Mouse (Mus musculus): ENCODE measurements around the gene Echs1. TPM values are rescaled to one million over a fixed set of nuclear protein-coding genes. Genes with fewer than 3 reads are reported as not detected.

Gene Echs1
- polyA plus RNA-seq, 1 experiment from 2014 or later = 132 TPM

DNA sequence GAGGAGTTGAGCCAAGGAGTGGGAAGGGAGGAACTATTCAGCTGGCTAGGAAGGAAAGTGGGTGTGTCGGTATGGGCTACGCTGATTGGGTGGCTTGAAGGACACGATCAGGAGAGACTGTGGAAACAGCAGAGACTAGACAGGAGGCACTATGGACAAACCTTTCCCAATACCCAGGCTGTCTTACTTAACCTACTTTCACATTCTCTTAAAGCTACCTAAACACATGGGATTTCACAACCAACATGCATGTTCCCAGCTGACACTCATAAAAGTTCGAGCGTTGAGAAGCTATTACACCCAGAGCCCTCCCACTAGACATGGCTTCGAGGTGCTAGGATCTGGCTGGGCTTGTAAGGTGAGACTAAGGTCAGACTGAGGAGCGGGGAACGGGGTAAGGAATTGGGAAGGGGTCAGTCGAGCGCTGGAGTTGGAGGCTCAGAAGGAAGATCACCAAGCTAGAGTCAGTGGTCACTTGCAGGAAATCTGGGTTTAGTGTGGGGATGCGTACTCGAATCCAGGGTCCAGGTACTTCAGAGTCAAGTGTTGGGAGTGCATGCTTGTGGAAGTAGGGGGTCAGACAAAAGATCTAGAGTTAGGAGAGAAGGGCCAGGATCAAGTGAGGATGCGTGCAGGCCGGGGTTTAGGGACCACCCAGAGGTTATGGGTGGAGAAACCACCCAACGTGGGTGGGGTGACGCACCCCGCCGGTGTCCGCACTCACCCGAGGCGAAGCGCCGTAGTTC, 520 bp downstream of the Echs1 start, which contains the start of gene Paox:
TSS of gene Paox (plus strand) at position 217 of the 746 bp plus-strand sequence.
- H3K27ac ChIP-seq (replicated peaks) = peak within 1 kb of the TSS; percentile 91
- peak within 1 kb of the TSS; percentile 78 for H3K4me3 ChIP-seq (replicated peaks)
- peak within 1 kb of the TSS; percentile 72 for H3K9ac ChIP-seq
- H3K4me1 ChIP-seq = no peaks in the 10 kb centered on the region
- peaks cover 21% of the 10 kb centered on the region for H3K36me3 ChIP-seq
- peak within 1 kb of the TSS; percentile 82 for H3K4me2 ChIP-seq (replicated peaks)
- H3K9me3 ChIP-seq (replicated peaks) = no peaks in the 10 kb centered on the region
- 1% methylated on average over 23 of the region's 23 CpGs for WGBS
- no peaks in the 10 kb centered on the region for H3K27me3 ChIP-seq
- ATAC-seq (ENCODE audit: insufficient number of reproducible peaks, low FRiP score, low TSS enrichment, low read depth) = peak; percentile 70

DNA sequence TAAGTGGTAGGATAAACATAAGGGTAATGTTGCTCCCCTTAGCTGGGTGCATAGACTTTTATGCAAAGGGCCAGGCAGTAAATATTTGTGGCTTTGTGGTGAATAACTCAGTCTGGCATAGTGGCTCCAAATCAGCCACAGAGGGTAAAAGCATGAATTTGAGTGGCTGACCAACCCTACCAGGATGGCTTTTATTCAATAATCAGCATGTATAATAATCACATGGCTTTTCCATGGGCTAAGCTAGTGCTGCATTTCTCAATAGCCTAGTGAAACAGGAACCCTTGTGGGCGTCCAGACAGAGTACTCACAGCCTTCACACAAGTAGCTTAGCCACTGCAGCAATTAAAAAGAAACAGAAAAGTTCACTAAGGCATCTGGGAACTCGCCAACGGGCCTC, 4.3 kb downstream of the Echs1 start:
- H3K9me3 ChIP-seq (replicated peaks) = no peaks in the 10 kb centered on the region
- H3K4me3 ChIP-seq (replicated peaks) = no peak overlapping the region
- peak; percentile 49; the same call in 1 of the 2 replicates for ATAC-seq (ENCODE audit: insufficient number of reproducible peaks, low FRiP score, low TSS enrichment, low read depth)
- no peak overlapping the region for H3K27ac ChIP-seq (replicated peaks)
- H3K36me3 ChIP-seq = peaks cover 58% of the 10 kb centered on the region
- no peaks in the 10 kb centered on the region for H3K27me3 ChIP-seq
- H3K4me1 ChIP-seq = no peaks in the 10 kb centered on the region
- WGBS = 61% methylated on average over 3 of the region's 3 CpGs
- H3K9ac ChIP-seq = no peak overlapping the region
- H3K4me2 ChIP-seq (replicated peaks) = no peak overlapping the region

DNA sequence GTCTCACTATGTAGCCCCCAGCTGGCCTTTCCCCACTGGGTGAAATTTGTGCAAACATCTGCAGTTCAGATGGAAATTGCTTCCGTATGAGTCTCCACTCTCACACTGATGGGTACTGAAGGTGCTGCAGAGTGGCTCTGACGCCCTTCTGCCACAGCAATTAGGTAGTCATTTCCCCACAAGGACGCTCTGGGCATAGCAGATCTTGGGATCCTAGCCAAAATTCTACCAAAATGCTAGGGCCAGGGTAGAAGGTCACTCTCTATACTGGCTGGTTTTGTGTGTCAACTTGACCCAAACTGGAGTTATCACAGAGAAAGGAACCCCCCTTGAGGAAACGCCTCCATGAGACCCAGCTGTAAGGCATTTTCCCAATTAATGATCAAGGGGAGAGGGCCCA, 12.3 kb downstream of the Echs1 start:
- Histone ChIP-seq H3K27ac (replicated peaks) (no peak overlapping the region), H3K4me3 (replicated peaks) (no peak overlapping the region), H3K27me3 (no peaks in the 10 kb centered on the region), H3K9me3 (replicated peaks) (no peaks in the 10 kb centered on the region), H3K4me2 (replicated peaks) (no peak overlapping the region), H3K9ac (no peak overlapping the region), H3K4me1 (peaks cover 12% of the 10 kb centered on the region), H3K36me3 (peaks cover 36% of the 10 kb centered on the region)
- ATAC-seq (ENCODE audit: insufficient number of reproducible peaks, low FRiP score, low TSS enrichment, low read depth) = no peak
- 72% methylated on average over 4 of the region's 4 CpGs for WGBS

DNA sequence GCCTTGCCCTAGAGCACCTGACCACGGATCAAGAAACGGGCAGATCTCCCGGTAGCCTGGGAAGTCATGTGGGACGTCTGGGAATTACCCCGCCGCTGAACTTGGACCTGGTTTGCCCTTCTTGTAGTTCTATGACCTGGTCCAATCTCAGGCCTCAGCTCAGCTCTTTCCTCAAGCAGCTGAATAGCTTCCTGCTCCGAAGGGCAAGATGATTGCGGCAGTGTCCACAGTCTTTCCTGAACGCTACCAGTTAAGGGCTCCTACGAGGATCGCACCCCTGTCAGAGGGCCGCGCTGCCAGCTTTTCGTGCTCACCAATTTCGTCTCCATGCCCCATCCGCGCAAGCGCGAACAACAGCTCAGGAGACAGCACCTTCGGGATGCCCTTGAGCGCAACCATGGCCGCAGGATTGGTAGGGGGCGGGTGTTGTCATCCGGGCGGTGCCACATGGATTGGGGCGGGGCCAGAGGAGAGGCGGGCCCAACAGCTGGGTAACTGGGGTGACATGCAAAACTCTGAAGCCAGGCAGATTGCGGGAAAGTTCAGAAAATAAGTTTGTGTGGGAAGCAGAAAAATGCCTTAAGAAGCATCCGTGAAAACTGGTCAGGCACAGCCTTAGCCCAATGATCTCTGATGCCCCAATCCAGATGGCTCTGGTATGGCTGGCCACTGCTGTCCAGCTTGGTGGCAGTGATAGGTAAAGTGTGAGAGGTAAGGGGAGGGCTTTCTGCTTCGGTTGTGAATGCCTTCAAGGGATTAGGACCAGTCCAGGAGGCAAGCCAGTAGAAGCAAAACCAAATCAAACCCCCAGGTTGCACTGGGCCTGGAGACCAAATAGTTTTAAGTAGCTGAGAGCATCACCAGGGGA, 14.0 kb downstream of the Echs1 start, which contains the start of gene Fuom:
TSS of gene Fuom (minus strand) at position 449 of the 868 bp plus-strand sequence.
- peak; percentile 86 for ATAC-seq (ENCODE audit: insufficient number of reproducible peaks, low FRiP score, low TSS enrichment, low read depth)
- Histone ChIP-seq H3K4me2 (replicated peaks) (peak within 1 kb of the TSS; percentile 78), H3K4me1 (peaks cover 12% of the 10 kb centered on the region), H3K9ac (peak within 1 kb of the TSS; percentile 35; the same call in 1 of the 2 replicates), H3K27me3 (no peaks in the 10 kb centered on the region), H3K9me3 (replicated peaks) (no peaks in the 10 kb centered on the region), H3K4me3 (replicated peaks) (peak within 1 kb of the TSS; percentile 49), H3K27ac (replicated peaks) (no peak within 1 kb of the TSS), H3K36me3 (peaks cover 19% of the 10 kb centered on the region)
- 2% methylated on average over 30 of the region's 30 CpGs for WGBS

DNA sequence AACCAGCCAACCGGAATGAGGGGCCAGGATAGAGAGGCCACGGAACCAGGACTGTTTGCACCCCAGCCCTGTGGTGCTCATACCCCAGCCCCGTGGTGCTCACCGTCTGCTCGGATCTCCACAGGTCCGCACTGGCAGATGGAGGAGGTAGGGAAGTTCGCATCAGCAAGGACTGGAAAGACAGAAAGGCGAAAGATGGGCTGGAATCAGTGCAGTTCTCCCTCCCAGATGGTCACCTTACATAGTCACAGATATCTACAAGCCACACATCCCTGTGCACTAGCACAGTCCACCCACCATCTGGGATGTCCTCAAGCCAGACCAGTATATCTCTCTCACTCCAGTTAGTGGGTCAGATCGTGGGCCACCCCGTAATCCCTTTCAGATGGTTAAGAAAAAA, 14.8 kb downstream of the Echs1 start:
- ATAC-seq (ENCODE audit: insufficient number of reproducible peaks, low FRiP score, low TSS enrichment, low read depth) = no peak
- no peaks in the 10 kb centered on the region for H3K27me3 ChIP-seq
- no peaks in the 10 kb centered on the region for H3K9me3 ChIP-seq (replicated peaks)
- H3K4me1 ChIP-seq = peaks cover 12% of the 10 kb centered on the region
- H3K36me3 ChIP-seq = peaks cover 14% of the 10 kb centered on the region
- H3K27ac ChIP-seq (replicated peaks) = no peak overlapping the region
- H3K9ac ChIP-seq = no peak overlapping the region
- WGBS = 70% methylated on average over 10 of the region's 10 CpGs
- peak overlapping the region; percentile 49 for H3K4me3 ChIP-seq (replicated peaks)
- peak overlapping the region; percentile 78 for H3K4me2 ChIP-seq (replicated peaks)

DNA sequence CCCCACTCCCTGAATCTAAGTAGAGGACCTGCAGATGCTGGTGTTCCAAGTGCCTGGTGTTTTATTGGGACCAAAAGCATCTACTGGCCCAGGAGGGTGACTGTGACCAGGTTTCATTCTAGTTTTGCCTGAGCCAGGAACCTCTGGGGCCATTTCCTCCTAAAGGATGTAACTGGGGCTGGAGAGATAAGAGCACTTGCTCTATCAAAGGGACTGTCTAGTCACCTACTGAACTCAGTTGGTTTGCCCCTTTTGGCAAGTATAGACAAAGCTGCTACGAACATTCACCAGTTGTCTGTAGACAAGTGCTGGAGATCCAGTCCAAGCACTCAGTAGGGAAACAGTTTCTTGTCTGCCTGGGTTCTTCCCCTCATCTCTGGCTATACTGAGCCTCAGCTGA, 17.8 kb downstream of the Echs1 start:
- H3K4me1 ChIP-seq = peaks cover 12% of the 10 kb centered on the region
- no peak overlapping the region for H3K4me3 ChIP-seq (replicated peaks)
- no peaks in the 10 kb centered on the region for H3K9me3 ChIP-seq (replicated peaks)
- H3K4me2 ChIP-seq (replicated peaks) = no peak overlapping the region
- no peaks in the 10 kb centered on the region for H3K27me3 ChIP-seq
- ATAC-seq (ENCODE audit: insufficient number of reproducible peaks, low FRiP score, low TSS enrichment, low read depth) = no peak
- no peak overlapping the region for H3K27ac ChIP-seq (replicated peaks)
- WGBS = 96% methylated on average over 1 of the region's 1 CpGs
- no peaks in the 10 kb centered on the region for H3K36me3 ChIP-seq
- no peak overlapping the region for H3K9ac ChIP-seq

DNA sequence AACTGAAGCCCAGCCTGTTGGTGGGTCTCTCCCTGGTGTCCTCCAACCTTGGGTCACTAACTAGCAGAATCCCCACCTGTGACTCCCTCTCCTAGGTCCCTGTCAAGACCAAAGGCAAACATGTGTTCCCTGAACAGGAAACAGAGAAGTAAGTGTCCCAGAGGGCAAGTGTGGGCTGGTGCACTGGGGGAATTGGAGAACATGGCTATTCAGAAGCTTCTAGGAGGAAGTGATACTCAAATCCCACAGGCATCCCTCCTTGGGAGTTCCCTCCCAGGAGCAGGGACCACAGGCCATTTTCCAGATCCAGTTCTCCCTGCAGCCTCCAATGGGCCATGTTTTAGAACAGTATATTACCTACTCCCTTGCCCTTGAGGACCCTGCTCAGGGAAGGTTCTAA, 20.2 kb downstream of the Echs1 start:
- Histone ChIP-seq H3K36me3 (no peaks in the 10 kb centered on the region), H3K27me3 (no peaks in the 10 kb centered on the region), H3K27ac (replicated peaks) (no peak overlapping the region), H3K4me1 (no peaks in the 10 kb centered on the region), H3K9ac (no peak overlapping the region), H3K9me3 (replicated peaks) (no peaks in the 10 kb centered on the region), H3K4me2 (replicated peaks) (no peak overlapping the region), H3K4me3 (replicated peaks) (no peak overlapping the region)
- ATAC-seq (ENCODE audit: insufficient number of reproducible peaks, low FRiP score, low TSS enrichment, low read depth) = no peak

DNA sequence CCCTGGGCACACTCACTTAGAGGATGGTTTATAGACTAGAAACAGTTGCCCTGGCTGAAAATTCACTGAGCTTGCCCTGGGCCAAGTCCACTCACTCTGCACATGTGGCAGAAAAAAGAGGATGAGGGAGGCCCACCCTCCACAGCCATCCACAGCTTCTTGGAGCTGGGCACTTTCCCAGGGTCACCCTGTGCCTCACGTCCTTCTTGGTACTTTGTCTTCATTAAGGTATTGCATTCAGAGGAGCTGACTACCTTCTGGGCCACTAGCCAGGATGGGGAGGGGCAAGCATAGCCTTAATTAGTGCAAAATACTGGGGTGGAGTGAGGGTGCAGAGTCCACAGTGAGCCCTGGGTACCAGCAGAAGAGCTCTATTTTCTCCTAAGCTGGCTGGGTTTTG, 20.7 kb downstream of the Echs1 start:
- no peak for ATAC-seq (ENCODE audit: insufficient number of reproducible peaks, low FRiP score, low TSS enrichment, low read depth)
- H3K4me3 ChIP-seq (replicated peaks) = no peak overlapping the region
- no peak overlapping the region for H3K9ac ChIP-seq
- no peak overlapping the region for H3K27ac ChIP-seq (replicated peaks)
- WGBS = 56% methylated on average over 1 of the region's 1 CpGs
- H3K4me1 ChIP-seq = no peaks in the 10 kb centered on the region
- H3K27me3 ChIP-seq = no peaks in the 10 kb centered on the region
- H3K9me3 ChIP-seq (replicated peaks) = no peaks in the 10 kb centered on the region
- H3K36me3 ChIP-seq = no peaks in the 10 kb centered on the region
- no peak overlapping the region for H3K4me2 ChIP-seq (replicated peaks)

DNA sequence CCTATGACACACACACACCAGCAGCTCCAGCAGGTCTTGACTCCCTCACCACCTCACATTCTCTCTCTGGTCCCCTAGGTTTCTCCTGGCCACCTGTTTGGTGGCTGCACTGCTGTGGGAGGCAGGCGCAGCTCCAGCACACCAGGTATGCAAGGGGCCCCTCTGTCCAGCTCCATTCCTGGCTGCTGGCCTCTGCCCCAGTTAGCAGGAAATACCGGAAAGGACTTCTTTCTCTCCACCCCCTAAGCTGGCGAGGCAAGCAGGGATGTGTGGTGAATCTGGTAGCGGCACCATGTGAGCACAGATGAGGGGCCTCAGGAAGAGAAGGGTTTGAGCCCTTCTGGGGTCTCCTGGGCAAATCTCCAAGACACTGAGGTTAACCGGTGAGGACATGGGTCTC, 21.3 kb downstream of the Echs1 start:
- Histone ChIP-seq H3K4me3 (replicated peaks) (no peak overlapping the region), H3K36me3 (no peaks in the 10 kb centered on the region), H3K9ac (no peak overlapping the region), H3K27me3 (no peaks in the 10 kb centered on the region), H3K27ac (replicated peaks) (no peak overlapping the region), H3K4me1 (no peaks in the 10 kb centered on the region), H3K9me3 (replicated peaks) (no peaks in the 10 kb centered on the region), H3K4me2 (replicated peaks) (no peak overlapping the region)
- ATAC-seq (ENCODE audit: insufficient number of reproducible peaks, low FRiP score, low TSS enrichment, low read depth) = no peak
- 51% methylated on average over 5 of the region's 5 CpGs for WGBS

DNA sequence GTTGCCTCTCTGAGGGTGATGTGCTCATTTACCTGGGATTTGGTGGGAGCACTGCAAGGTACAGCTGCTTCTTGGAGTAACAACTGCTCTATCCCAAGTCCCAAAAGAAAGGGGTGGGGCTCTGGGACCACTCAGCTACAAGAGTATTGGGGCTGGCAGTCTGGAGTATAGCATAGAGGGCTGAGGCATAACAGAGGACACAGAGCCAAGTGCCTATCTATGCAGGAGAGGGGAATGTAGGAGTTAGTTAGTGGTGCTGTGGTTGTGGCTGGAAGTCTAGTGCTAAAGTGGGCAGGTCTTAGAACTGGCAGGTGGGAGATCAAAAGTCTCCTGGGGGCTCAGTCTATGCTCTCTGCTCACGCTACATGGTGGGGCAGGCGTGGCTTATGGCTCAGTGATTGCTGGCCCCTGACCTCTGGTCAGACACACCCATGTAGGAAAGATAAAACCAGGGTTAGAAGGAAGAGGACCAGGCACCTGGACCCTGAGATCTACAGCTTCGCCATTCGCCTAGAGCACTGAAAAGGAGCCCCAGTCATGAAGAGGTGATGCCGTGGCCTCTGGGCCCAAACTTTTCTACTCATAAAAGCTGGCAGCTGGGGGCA, 23.2 kb downstream of the Echs1 start, which contains the start of gene Prap1:
TSS of gene Prap1 (plus strand) at position 472 of the 605 bp plus-strand sequence.
- 71% methylated on average over 5 of the region's 5 CpGs for WGBS
- H3K4me2 ChIP-seq (replicated peaks) = no peak within 1 kb of the TSS
- no peak within 1 kb of the TSS for H3K9ac ChIP-seq
- no peaks in the 10 kb centered on the region for H3K9me3 ChIP-seq (replicated peaks)
- H3K27me3 ChIP-seq = no peaks in the 10 kb centered on the region
- no peak for ATAC-seq (ENCODE audit: insufficient number of reproducible peaks, low FRiP score, low TSS enrichment, low read depth)
- H3K4me1 ChIP-seq = no peaks in the 10 kb centered on the region
- no peak within 1 kb of the TSS for H3K4me3 ChIP-seq (replicated peaks)
- H3K36me3 ChIP-seq = no peaks in the 10 kb centered on the region
- no peak within 1 kb of the TSS for H3K27ac ChIP-seq (replicated peaks)

DNA sequence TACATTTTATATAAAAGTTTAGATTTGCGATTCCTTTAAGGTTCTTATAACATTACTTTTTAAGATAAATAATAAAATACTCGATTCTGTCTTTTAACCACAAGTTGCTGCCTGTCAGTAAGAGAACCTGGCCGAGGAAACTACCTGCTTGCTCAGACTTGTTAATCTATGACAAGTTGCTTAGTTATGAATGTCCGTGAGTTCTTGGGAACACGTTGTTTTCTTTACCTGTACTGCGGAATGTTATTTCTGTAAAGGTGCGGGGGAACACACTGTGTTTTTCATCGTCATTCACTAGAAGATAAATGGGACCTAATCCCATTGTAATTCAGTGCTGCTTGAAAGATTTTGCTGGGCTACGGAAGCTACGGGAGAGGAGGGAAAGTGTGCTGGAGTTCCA, 25.7 kb downstream of the Echs1 start:
- H3K9ac ChIP-seq = no peak overlapping the region
- no peaks in the 10 kb centered on the region for H3K4me1 ChIP-seq
- no peaks in the 10 kb centered on the region for H3K27me3 ChIP-seq
- no peak overlapping the region for H3K4me3 ChIP-seq (replicated peaks)
- H3K27ac ChIP-seq (replicated peaks) = no peak overlapping the region
- ATAC-seq (ENCODE audit: insufficient number of reproducible peaks, low FRiP score, low TSS enrichment, low read depth) = no peak
- 64% methylated on average over 10 of the region's 10 CpGs for WGBS
- no peaks in the 10 kb centered on the region for H3K36me3 ChIP-seq
- no peaks in the 10 kb centered on the region for H3K9me3 ChIP-seq (replicated peaks)
- no peak overlapping the region for H3K4me2 ChIP-seq (replicated peaks)
